Mouse (Mus musculus) CH12.LX (cell line): ENCODE measurements around the gene Ube2b.

Experiments
- CHD1 ChIP-seq: IDR thresholded peaks from 2 replicates; pipeline ENCODE4 v1.6.1; 2012; ENCODE audit warnings: low read depth, low read length, improper control_type of control experiment, inconsistent platforms
- CTCF ChIP-seq, 2 experiments: IDR thresholded peaks in 1 of 2; conservative IDR thresholded peaks in 1 of 2; 2 replicates each; pipeline ENCODE4 v1.5.1; 2011 to 2012; ENCODE audit warnings: low read depth in 2 of 2, low read length in 2 of 2, improper control_type of control experiment in 1 of 2, inconsistent platforms in 1 of 2, mild to moderate bottlenecking in 1 of 2, moderate library complexity in 1 of 2
- EP300 ChIP-seq: IDR thresholded peaks from 2 replicates; pipeline ENCODE4 v1.6.1; 2011; ENCODE audit warnings: low read length, improper control_type of control experiment
- HCFC1 ChIP-seq: IDR thresholded peaks from 2 replicates; pipeline ENCODE4 v1.6.1; 2012; ENCODE audit warnings: low read depth, mild to moderate bottlenecking, inconsistent platforms, low read length, improper control_type of control experiment
- MAFK ChIP-seq: IDR thresholded peaks from 2 replicates; pipeline ENCODE4 v1.6.1; 2011; ENCODE audit warnings: low read length, improper control_type of control experiment; ENCODE audit not compliant: insufficient replicate concordance
- MAX ChIP-seq: IDR thresholded peaks from 2 replicates; pipeline ENCODE4 v1.6.1; 2011; ENCODE audit warnings: low read length, improper control_type of control experiment
- MEF2A ChIP-seq: IDR thresholded peaks from 2 replicates; pipeline ENCODE4 v1.6.1; 2014; ENCODE audit warnings: low read depth, mild to moderate bottlenecking, inconsistent platforms, low read length, improper control_type of control experiment, borderline replicate concordance
- MXI1 ChIP-seq: IDR thresholded peaks from 2 replicates; pipeline ENCODE4 v1.6.1; 2011; ENCODE audit warnings: mild to moderate bottlenecking, low read depth, low read length, improper control_type of control experiment
- NRF1 ChIP-seq: IDR thresholded peaks from 2 replicates; pipeline ENCODE4 v1.6.1; 2014; ENCODE audit warnings: low read depth, mild to moderate bottlenecking, inconsistent platforms, low read length, improper control_type of control experiment, moderate library complexity
- POLR2A ChIP-seq: IDR thresholded peaks from 2 replicates; pipeline ENCODE4 v1.6.1; 2011; ENCODE audit warnings: low read depth, mild to moderate bottlenecking, improper control_type of control experiment, low read length
- SIN3A ChIP-seq: IDR thresholded peaks from 2 replicates; pipeline ENCODE4 v1.6.1; 2012; ENCODE audit warnings: low read length, improper control_type of control experiment, inconsistent platforms
- TCF12 ChIP-seq: IDR thresholded peaks from 2 replicates; pipeline ENCODE4 v1.6.1; 2014; ENCODE audit warnings: low read depth, mild to moderate bottlenecking, inconsistent platforms, low read length, improper control_type of control experiment
- UBTF ChIP-seq: IDR thresholded peaks from 2 replicates; pipeline ENCODE4 v1.6.1; 2012; ENCODE audit warnings: low read depth, mild to moderate bottlenecking, inconsistent platforms, low read length, improper control_type of control experiment, moderate library complexity
- ZMIZ1 ChIP-seq: IDR thresholded peaks from 2 replicates; pipeline ENCODE4 v1.6.1; 2012; ENCODE audit warnings: low read depth, mild to moderate bottlenecking, inconsistent platforms, low read length, improper control_type of control experiment

GRCm38 (mm10) chr11:51939590-51939955 is 61.0 kb downstream of the Ube2b start:
- TF ChIP-seq TCF12 (no peak), CTCF (conservative IDR thresholded peaks at IDR 0.05 in 1 of 2, IDR thresholded peaks at IDR 0.05 in 1 of 2; ENCODE audit: low read depth in 2 of 2, low read length in 2 of 2) (no peak), POLR2A (no peak), CHD1 (no peak), SIN3A (no peak), MEF2A (no peak), MAX (no peak; the same call in 1 of the 2 replicates), ZMIZ1 (no peak), UBTF (no peak), HCFC1 (no peak), EP300 (no peak), NRF1 (no peak), MXI1 (no peak), MAFK (no peak)
